Mouse (Mus musculus): ENCODE data around the gene Iqschfp.

GRCm38 (mm10) chr3:68201214-68201613 is 309.2 kb downstream of the Iqschfp start:
- TF ChIP-seq CTCF (IDR thresholded peaks at IDR 0.05; ENCODE audit: control insufficient read depth, insufficient read depth, insufficient replicate concordance, low read depth, low read length): no peak
- no peak for TF ChIP-seq POLR2A (IDR thresholded peaks at IDR 0.05; ENCODE audit: control insufficient read depth, low read depth, low read length)
